Mouse (Mus musculus) lung, embryonic 14.5 days (tissue): ENCODE measurements at regions not wholly inside any gene's neighbourhood (a gene's known extent, or its start where the extent isn't known, plus 50 kb on each side); places are given as distances from the start of the nearest gene placed in this dataset.
A peak's percentile ranks its signal among the peaks of the same experiment; 100 is the strongest.

Experiments used
- ATAC-seq: fragments of 200-750 bp; cut with Nextera tagmentation; 2 replicates; pipeline ENCODE4 v1.8.0; 2017; ENCODE audit warnings: mild to moderate bottlenecking, moderate TSS enrichment, moderate library complexity; ENCODE audit not compliant: insufficient read depth
- DNase-seq: peaks from one replicate; pipeline ENCODE4 v3.0.0-alpha.2; 2015
- H3K27ac ChIP-seq: fragments of 300-500 bp; sonication (generic); 2 replicates; pipeline ENCODE4 v1.5.1; 2014; ENCODE audit warnings: low read depth, mild to moderate bottlenecking, moderate library complexity
- H3K27me3 ChIP-seq: fragments of 300-500 bp; sonication (generic); 2 replicates; pipeline ENCODE4 v1.6.1; 2014; ENCODE audit warnings: low read length, control low read depth; ENCODE audit not compliant: insufficient read depth
- H3K36me3 ChIP-seq: fragments of 300-500 bp; sonication (generic); 2 replicates; pipeline ENCODE4 v1.6.1; 2014; ENCODE audit warnings: control low read depth; ENCODE audit not compliant: insufficient read depth
- H3K4me1 ChIP-seq: fragments of 300-500 bp; sonication (generic); 2 replicates; pipeline ENCODE4 v1.6.1; 2014; ENCODE audit warnings: antibody characterized with exemption, control low read depth; ENCODE audit not compliant: insufficient read depth
- H3K4me2 ChIP-seq: fragments of 300-500 bp; sonication (generic); 2 replicates; pipeline ENCODE4 v1.6.1; 2014; ENCODE audit warnings: mild to moderate bottlenecking
- H3K4me3 ChIP-seq: fragments of 300-500 bp; sonication (generic); 2 replicates; pipeline ENCODE4 v1.5.1; 2014; ENCODE audit warnings: low read depth, low read length
- H3K9ac ChIP-seq: fragments of 300-500 bp; sonication (generic); 2 replicates; pipeline ENCODE4 v1.6.1; 2014
- H3K9me3 ChIP-seq: fragments of 300-500 bp; sonication (generic); 2 replicates; pipeline ENCODE4 v1.6.1; 2016; ENCODE audit warnings: low read depth, low read length, control low read depth
- CTCF ChIP-seq: IDR thresholded peaks from 2 replicates; pipeline ENCODE4 v1.5.1; 2016; ENCODE audit warnings: antibody characterized with exemption, low read depth
- WGBS: fragments of 180-500 bp; shearing (Covaris S2); extraction: QIAGEN DNeasy Blood & Tissue Kit; methylation state at CpG from one replicate; pipeline ENCODE4 v1.1.7; 2014; 5-methylcytosine and 5-hydroxymethylcytosine counted together

DNA sequence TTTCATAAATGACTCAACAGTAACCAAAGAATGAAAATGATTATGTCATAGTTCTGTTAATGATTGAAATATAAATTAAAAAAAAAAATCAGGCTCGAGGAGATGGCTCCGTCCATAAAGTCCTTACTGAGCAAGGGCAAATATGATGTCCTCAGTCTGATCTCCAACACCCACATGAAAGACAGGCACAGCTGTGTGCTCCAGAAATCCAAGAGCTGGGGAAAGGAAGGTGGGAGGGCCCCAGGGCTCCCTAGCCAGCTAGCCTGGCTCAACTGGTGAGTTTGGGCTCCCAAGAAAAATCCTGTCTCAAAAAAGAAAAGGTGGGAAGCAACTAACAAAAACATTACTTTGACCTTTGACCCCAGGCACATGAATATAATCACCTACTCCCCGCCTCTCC is 194.5 kb downstream of the Sox4 start:
- Histone ChIP-seq H3K9me3 (no peaks in the 10 kb centered on the region), H3K36me3 (no peaks in the 10 kb centered on the region), H3K4me3 (no peak overlapping the region), H3K27me3 (no peaks in the 10 kb centered on the region), H3K4me1 (peaks cover 45% of the 10 kb centered on the region), H3K9ac (no peak overlapping the region), H3K27ac (peak overlapping the region; percentile 91), H3K4me2 (no peak overlapping the region)
- ATAC-seq (no peak), DNase-seq (peak; percentile 42)
- TF ChIP-seq CTCF: no peak
- 24% methylated on average over 3 of the region's 3 CpGs for WGBS

DNA sequence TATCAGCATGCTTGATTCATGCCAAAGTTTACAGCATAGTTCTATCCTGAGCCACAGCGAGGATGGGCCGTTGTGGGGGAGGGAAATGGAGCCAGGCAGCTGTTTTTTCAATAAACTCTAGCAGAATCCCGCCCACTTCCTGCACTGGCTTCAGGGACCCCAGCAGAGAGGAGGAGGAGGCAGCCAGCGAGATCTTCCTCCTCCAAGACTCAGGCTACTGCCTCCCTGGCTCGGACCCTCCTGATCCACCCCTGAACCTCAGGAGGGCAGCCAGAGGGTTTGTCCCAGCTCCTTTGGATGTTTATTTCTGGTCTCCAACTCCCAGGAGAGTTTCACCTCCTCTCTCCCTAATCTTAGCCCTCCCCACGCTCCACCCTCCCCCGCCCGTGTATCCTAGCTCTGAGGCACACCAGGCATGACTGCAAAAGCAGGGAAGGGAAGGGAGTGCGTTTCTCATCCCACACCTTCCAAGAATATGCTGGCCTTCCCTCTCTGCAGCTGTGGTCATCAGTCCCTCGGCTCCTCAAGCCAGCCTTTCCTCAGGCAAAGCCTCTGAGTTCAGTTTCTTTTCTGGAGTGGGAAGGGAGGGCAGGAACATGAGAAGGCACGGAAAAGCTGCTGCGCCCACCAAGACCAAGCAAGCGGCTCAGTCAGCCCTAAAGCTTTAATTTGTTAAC is 195.5 kb downstream of the Sox4 start:
- WGBS: 3% methylated on average over 13 of the region's 13 CpGs
- no peaks in the 10 kb centered on the region for H3K27me3 ChIP-seq
- H3K4me1 ChIP-seq: peaks cover 48% of the 10 kb centered on the region
- H3K4me3 ChIP-seq: peak overlapping the region; percentile 23
- DNase-seq (peak; percentile 96), ATAC-seq (peak; percentile 96)
- peak overlapping the region; percentile 91 for H3K27ac ChIP-seq
- H3K4me2 ChIP-seq: peak overlapping the region; percentile 66
- H3K36me3 ChIP-seq: no peaks in the 10 kb centered on the region
- H3K9ac ChIP-seq: peak overlapping the region; percentile 45
- no peak for TF ChIP-seq CTCF
- no peaks in the 10 kb centered on the region for H3K9me3 ChIP-seq

DNA sequence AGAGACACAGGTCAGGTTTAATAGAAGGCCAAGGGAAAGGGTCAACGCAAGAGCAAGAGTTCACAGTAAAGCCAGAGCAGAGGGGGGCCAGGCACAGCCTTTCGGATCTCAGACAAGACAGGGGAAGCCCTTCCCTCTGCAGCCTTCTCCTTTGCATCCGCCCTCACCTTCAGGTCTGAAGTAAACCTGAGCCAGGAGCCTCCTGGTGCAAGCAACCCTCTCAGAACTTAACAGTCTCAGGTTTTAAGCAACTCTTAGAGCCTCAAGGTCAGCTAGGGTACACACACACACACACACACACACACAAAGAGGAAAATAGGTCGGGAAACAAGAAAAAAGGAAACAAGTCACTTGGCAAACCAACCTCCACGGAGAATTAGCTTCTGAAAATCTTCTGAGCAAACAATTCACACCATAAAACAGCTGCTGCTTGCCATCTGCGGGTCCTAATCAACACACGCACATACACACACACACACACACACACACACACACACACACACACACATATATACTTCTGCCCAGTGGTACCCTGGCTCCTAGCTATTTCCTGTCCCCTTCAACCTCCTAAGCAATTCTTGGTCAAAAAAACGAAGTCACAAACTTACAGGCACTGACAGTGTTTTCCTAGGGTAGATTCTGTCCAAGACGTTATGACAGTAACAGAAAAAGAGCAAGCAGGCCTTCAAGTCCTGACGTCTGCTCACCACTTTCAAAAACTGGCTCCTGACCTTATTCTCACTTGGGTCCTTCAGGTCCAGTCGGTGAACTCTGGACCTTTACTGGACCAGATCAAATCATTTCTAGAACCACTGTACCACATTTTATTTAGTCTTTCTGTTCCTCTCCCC is 196.4 kb downstream of the Sox4 start:
- H3K9me3 ChIP-seq: no peaks in the 10 kb centered on the region
- ATAC-seq (peak; percentile 28), DNase-seq (peak; percentile 40)
- no peak for TF ChIP-seq CTCF
- H3K27ac ChIP-seq: peak overlapping the region; percentile 91
- peak overlapping the region; percentile 45; the same call in 1 of the 2 replicates for H3K9ac ChIP-seq
- whole genome bisulfite sequencing: 11% methylated on average over 11 of the region's 11 CpGs
- H3K27me3 ChIP-seq: no peaks in the 10 kb centered on the region
- H3K4me1 ChIP-seq: peaks cover 48% of the 10 kb centered on the region
- H3K4me2 ChIP-seq: peak overlapping the region; percentile 66
- 0 out of 2 replicates have a peak overlapping the region, but pooled peaks have one; percentile 23 for H3K4me3 ChIP-seq
- no peaks in the 10 kb centered on the region for H3K36me3 ChIP-seq

DNA sequence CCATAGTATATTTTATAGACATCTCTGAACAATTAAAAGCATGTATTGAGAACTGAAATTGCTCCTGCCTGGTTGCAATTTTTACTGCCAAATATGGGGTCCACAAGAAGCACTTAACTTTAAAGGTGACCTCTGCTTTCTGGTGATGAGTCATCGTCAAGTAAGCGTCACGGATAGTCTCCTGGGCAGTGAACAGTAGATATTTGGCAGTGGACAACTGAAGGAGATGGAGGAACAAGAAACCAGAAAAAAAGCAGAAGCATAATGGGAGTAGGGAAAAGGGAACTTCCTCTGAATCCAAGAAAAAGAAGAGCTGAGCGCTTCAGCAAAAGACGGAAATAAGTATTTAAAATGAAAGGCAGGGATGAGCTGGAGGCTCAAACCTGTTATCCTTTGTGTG is 199.3 kb downstream of the Sox4 start:
- Histone ChIP-seq H3K27ac (no peak overlapping the region), H3K9ac (no peak overlapping the region), H3K4me1 (peaks cover 38% of the 10 kb centered on the region), H3K4me3 (no peak overlapping the region), H3K9me3 (no peaks in the 10 kb centered on the region), H3K4me2 (no peak overlapping the region), H3K36me3 (no peaks in the 10 kb centered on the region), H3K27me3 (no peaks in the 10 kb centered on the region)
- 58% methylated on average over 5 of the region's 5 CpGs for WGBS
- DNase-seq (no peak), ATAC-seq (no peak)
- no peak for TF ChIP-seq CTCF

DNA sequence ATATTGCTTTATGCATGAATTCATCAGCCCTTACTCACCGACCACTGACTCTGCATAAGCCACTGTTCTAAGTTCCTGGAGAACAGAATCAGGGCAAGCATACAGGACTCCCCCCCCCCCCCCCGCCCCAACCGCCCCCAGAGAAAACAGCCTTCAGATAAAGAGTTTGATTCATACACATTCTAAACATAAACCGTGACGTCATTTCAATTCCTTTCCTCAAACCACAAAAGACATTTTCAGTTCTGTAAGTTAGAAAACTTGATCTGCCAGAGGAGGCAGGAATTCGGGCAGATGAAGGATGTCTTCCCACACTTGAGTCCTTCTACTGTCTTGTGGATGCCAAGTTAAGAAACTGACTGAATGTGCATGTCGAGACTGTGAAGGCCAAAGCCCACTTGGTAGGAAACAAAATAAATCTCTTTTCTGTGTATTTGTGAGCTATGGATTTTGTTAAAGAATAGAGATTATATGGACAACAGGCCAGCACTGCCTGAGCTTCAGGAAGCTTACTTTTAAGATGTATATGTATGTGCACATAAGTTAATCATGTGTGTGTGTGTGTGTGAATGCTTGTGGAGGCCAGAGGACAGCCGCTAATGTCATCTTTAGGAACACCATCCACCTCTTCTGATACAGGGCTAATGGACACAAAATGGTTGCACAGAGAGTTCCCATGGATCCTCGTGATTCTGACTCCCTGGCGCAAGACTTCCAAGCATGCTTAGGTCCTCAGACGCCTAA is 202.4 kb downstream of the Sox4 start:
- Histone ChIP-seq H3K4me3 (no peak overlapping the region), H3K27me3 (no peaks in the 10 kb centered on the region), H3K9ac (no peak overlapping the region), H3K36me3 (no peaks in the 10 kb centered on the region), H3K9me3 (no peaks in the 10 kb centered on the region), H3K27ac (peak overlapping the region; percentile 80), H3K4me2 (no peak overlapping the region), H3K4me1 (peaks cover 15% of the 10 kb centered on the region)
- 51% methylated on average over 11 of the region's 11 CpGs for WGBS
- no peak for TF ChIP-seq CTCF
- DNase-seq (peak; percentile 95), ATAC-seq (peak; percentile 91)

DNA sequence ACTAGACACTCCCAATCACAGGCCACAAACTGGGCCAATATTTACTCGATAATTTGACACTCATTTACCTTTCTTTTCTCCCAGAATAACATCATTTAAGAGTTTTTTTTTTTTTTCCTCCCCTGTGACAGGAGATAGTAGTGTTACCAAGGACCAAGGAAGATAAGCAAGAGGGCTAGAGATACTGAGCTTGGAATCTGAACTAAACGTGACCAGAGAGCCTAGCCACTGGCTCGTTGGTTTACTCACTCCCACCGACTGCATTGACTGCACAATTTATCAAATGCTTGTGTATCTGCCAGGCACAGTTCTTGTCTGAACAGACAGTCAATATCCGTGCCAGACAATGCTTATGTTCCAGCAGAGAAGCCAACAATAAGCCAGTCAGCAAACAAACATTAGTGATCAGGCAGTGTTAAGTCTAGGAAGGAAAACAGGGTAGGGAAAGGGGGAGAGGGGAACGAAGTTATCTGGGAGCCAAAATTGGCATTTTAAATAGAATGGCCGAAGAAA is 213.3 kb downstream of the Sox4 start:
- ATAC-seq: no peak
- H3K4me1 ChIP-seq: peaks cover 11% of the 10 kb centered on the region
- H3K4me3 ChIP-seq: no peak overlapping the region
- TF ChIP-seq CTCF: no peak
- no peak overlapping the region for H3K9ac ChIP-seq
- H3K27ac ChIP-seq: peak overlapping the region; percentile 89; the same call in 1 of the 2 replicates
- no peaks in the 10 kb centered on the region for H3K9me3 ChIP-seq
- DNase-seq: no peak
- WGBS: 20% methylated on average over 7 of the region's 7 CpGs
- no peak overlapping the region for H3K4me2 ChIP-seq
- H3K27me3 ChIP-seq: no peaks in the 10 kb centered on the region
- H3K36me3 ChIP-seq: no peaks in the 10 kb centered on the region
